Mouse (Mus musculus) hematopoietic stem cell, adult 5-6 weeks (primary cell): Measurements from ENCODE around the gene Eef1akmt4. TPM values are rescaled to one million over a fixed set of nuclear protein-coding genes. Genes with fewer than 3 reads are reported as not detected.

Experiments used
- total RNA-seq: library from RNA; stranded (forward); fragments of 172-1452, 232-1000 nt; gene quantifications from 2 replicates; pipeline ENCODE4 v1.2.3, GENCODE M21; 2017

Gene Eef1akmt4
- total RNA-seq, 1 experiment from 2014 or later = 7.0 TPM

Other genes with a start within 250 kb of the Eef1akmt4 start
- 27.7 and 34.8 TPM in 2 replicates for gene Abcc5, start 185.2 kb upstream of the Eef1akmt4 start, total RNA-seq
- gene Eif2b5, start 112.8 kb upstream of the Eef1akmt4 start, total RNA-seq = 67.2 and 69.9 TPM in 2 replicates
- gene Dvl3, start 94.6 kb upstream of the Eef1akmt4 start, total RNA-seq = 3.2 and 4.4 TPM in 2 replicates
- gene Ap2m1, start 76.1 kb upstream of the Eef1akmt4 start, total RNA-seq = 155 and 177 TPM in 2 replicates
- gene Abcf3, start 63.0 kb upstream of the Eef1akmt4 start, total RNA-seq = 33.3 and 49.2 TPM in 2 replicates
- 0.10 TPM in 1 of 2 replicates, not detected in the other for gene Vwa5b2, start 22.1 kb upstream of the Eef1akmt4 start, total RNA-seq
- gene Gm49333, start within 50 bp of the Eef1akmt4 start, total RNA-seq = not detected in 2 replicates
- gene Alg3, start 142 bp downstream of the Eef1akmt4 start, total RNA-seq = 9.8 and 18.9 TPM in 2 replicates
- 0.25 TPM in 1 of 2 replicates, not detected in the other for gene Camk2n2, start 9.7 kb downstream of the Eef1akmt4 start, total RNA-seq
- gene Ece2, start 18.2 kb downstream of the Eef1akmt4 start, total RNA-seq = 0.38 and 3.0 TPM in 2 replicates
- 136 and 211 TPM in 2 replicates for gene Psmd2, start 40.1 kb downstream of the Eef1akmt4 start, total RNA-seq
- gene Eif4g1, start 56.7 kb downstream of the Eef1akmt4 start, total RNA-seq = 212 and 290 TPM in 2 replicates
- gene Fam131a, start 81.6 kb downstream of the Eef1akmt4 start, total RNA-seq = 0.65 and 1.1 TPM in 2 replicates
- gene Polr2h, start 106.1 kb downstream of the Eef1akmt4 start, total RNA-seq = 79.3 and 81.7 TPM in 2 replicates
- gene Clcn2, start 106.2 kb downstream of the Eef1akmt4 start, total RNA-seq = 2.8 and 4.2 TPM in 2 replicates
- gene Chrd, start 121.5 kb downstream of the Eef1akmt4 start, total RNA-seq = not detected in 2 replicates
- not detected in 2 replicates for gene Thpo, start 122.9 kb downstream of the Eef1akmt4 start, total RNA-seq